Mouse (Mus musculus) lung, postnatal 0 days (tissue): ENCODE data around the gene Ercc6l.

Experiments
- CTCF ChIP-seq: IDR thresholded peaks from 2 replicates; pipeline ENCODE4 v1.5.1; 2016; ENCODE audit warnings: antibody characterized with exemption, mild to moderate bottlenecking
- EP300 ChIP-seq: IDR thresholded peaks from 2 replicates; pipeline ENCODE4 v1.6.1; 2016; ENCODE audit warnings: antibody characterized with exemption, mild to moderate bottlenecking, control low read depth

GRCm38 (mm10) chrX:102156618-102157422, at the start of gene Ercc6l:
- TF ChIP-seq CTCF (no peak), EP300 (peak; percentile 35; the same call in 1 of the 2 replicates)
